Mouse (Mus musculus): ENCODE measurements at regions not wholly inside any gene's neighbourhood (a gene's known extent, or its start where the extent isn't known, plus 50 kb on each side); places are given as distances from the start of the nearest gene placed in this dataset.

- peak in 1 of 2 experiments; percentile 52 for DNase-seq (ENCODE audit: low spot score in 2 of 2)
These were observed 94.8 kb upstream of the Btbd35f10 start for GRCm38 (mm10) chrX:3847491-3847890.
